Mouse (Mus musculus) 416B (cell line): Measurements from ENCODE around the gene Epha2.

ENCODE experiments used
- DNase-seq: peaks from one replicate; pipeline ENCODE4 v3.0.0; 2011; ENCODE audit warnings: low read depth

The Epha2 gene

GRCm38 (mm10) chr4:141372426-141372825 is 71.4 kb downstream of the Epha2 start:
- DNase-seq: no peak
